Mouse (Mus musculus) MEL (cell line): Measurements from ENCODE around the gene Rims3.
A peak's percentile ranks its signal among the peaks of the same experiment; 100 is the strongest.

Experiments
- CTCF ChIP-seq, 3 experiments: IDR thresholded peaks in 2 of 3; conservative IDR thresholded peaks in 1 of 3; 2 replicates each; pipeline ENCODE4 v1.5.1; 2011 to 2012; ENCODE audit warnings: low read length in 3 of 3, low read depth in 2 of 3, mild to moderate bottlenecking in 2 of 3, improper control_type of control experiment in 1 of 3, inconsistent platforms in 1 of 3, mixed read lengths in 1 of 3, moderate library complexity in 1 of 3; ENCODE audit not compliant: control insufficient read depth in 1 of 3, insufficient read depth in 1 of 3, poor library complexity in 1 of 3, severe bottlenecking in 1 of 3
- E2F4 ChIP-seq: IDR thresholded peaks from 2 replicates; pipeline ENCODE4 v1.6.1; 2011; ENCODE audit warnings: low read depth, low read length, improper control_type of control experiment, borderline replicate concordance
- EP300 ChIP-seq, 2 experiments: IDR thresholded peaks; 2 replicates each; pipeline ENCODE4 v1.6.1; 2011; ENCODE audit warnings: improper control_type of control experiment in 2 of 2, low read length in 2 of 2, low read depth in 1 of 2, mild to moderate bottlenecking in 1 of 2
- ETS1 ChIP-seq: IDR thresholded peaks from 2 replicates; pipeline ENCODE4 v1.6.1; 2012; ENCODE audit warnings: low read depth, mild to moderate bottlenecking, inconsistent platforms, low read length, improper control_type of control experiment, moderate library complexity
- HCFC1 ChIP-seq: IDR thresholded peaks from 2 replicates; pipeline ENCODE4 v1.6.1; 2012; ENCODE audit warnings: low read depth, mild to moderate bottlenecking, inconsistent platforms, low read length, improper control_type of control experiment, moderate library complexity
- MYC ChIP-seq: IDR thresholded peaks from 2 replicates; pipeline ENCODE4 v1.6.1; 2011; ENCODE audit warnings: low read depth, mild to moderate bottlenecking, low read length, improper control_type of control experiment, moderate library complexity
- NELFE ChIP-seq: IDR thresholded peaks from 2 replicates; pipeline ENCODE4 v1.6.1; 2011; ENCODE audit warnings: low read depth, low read length, improper control_type of control experiment
- POLR2AphosphoS2 ChIP-seq: IDR thresholded peaks from 2 replicates; pipeline ENCODE4 v1.6.1; 2011; ENCODE audit warnings: low read length, improper control_type of control experiment
- POLR2AphosphoS5 ChIP-seq: IDR thresholded peaks from 2 replicates; pipeline ENCODE4 v1.6.1; 2012; ENCODE audit warnings: low read depth, borderline replicate concordance, mild to moderate bottlenecking, inconsistent platforms, low read length, moderate library complexity, mixed read lengths
- RCOR1 ChIP-seq: IDR thresholded peaks from 2 replicates; pipeline ENCODE4 v1.6.1; 2012; ENCODE audit warnings: low read depth, mild to moderate bottlenecking, inconsistent platforms, low read length, improper control_type of control experiment
- TBP ChIP-seq: IDR thresholded peaks from 2 replicates; pipeline ENCODE4 v1.8.0; 2011; ENCODE audit warnings: low read depth, low read length, improper control_type of control experiment
- USF1 ChIP-seq: IDR thresholded peaks from 2 replicates; pipeline ENCODE4 v1.6.1; 2014; ENCODE audit warnings: low read depth, mild to moderate bottlenecking, inconsistent platforms, low read length, improper control_type of control experiment, moderate library complexity
- ZMIZ1 ChIP-seq: IDR thresholded peaks from 2 replicates; pipeline ENCODE4 v1.6.1; 2012; ENCODE audit warnings: low read depth, mild to moderate bottlenecking, inconsistent platforms, low read length, improper control_type of control experiment, moderate library complexity

GRCm38 (mm10) chr4:120914501-120914900, 59.9 kb downstream of the Rims3 start:
- TF ChIP-seq NELFE (no peak), USF1 (no peak), EP300 (IDR thresholded peaks at IDR 0.05; ENCODE audit: low read depth in 1 of 2, low read length in 2 of 2) (no peak; a peak in 1 of 4 replicates), MYC (no peak), POLR2AphosphoS2 (no peak), TBP (0 out of 2 replicates have a peak, but pooled peaks have one; percentile 11), ZMIZ1 (no peak), E2F4 (no peak), POLR2AphosphoS5 (no peak), ETS1 (peak; percentile 34; the same call in 1 of the 2 replicates), CTCF (IDR thresholded peaks at IDR 0.05 in 2 of 3, conservative IDR thresholded peaks at IDR 0.05 in 1 of 3; ENCODE audit: control insufficient read depth in 1 of 3, insufficient read depth in 1 of 3, low read depth in 2 of 3, low read length in 3 of 3, poor library complexity in 1 of 3, severe bottlenecking in 1 of 3) (no peak; a peak in 1 of 6 replicates), RCOR1 (no peak), HCFC1 (no peak)
